Mouse (Mus musculus): ENCODE measurements around the gene Ndrg3.
"Not testable (repeated sequence)": the region's sequence is repeated elsewhere in the genome, so short reads cannot be mapped to it uniquely, and the experiment has no call there.

- not testable (repeated sequence) for TF ChIP-seq CTCF (IDR thresholded peaks at IDR 0.05); EP300 (IDR thresholded peaks at IDR 0.05; ENCODE audit: insufficient read depth, low read depth, low read length)
These were observed 50.3 kb downstream of the Ndrg3 start for GRCm38 (mm10) chr2:156941523-156941922.
